Mouse (Mus musculus): ENCODE results near the gene Wipf3.

GRCm38 (mm10) chr6:54459661-54460060, 30.3 kb downstream of the Wipf3 start:
- TF ChIP-seq CTCF (conservative IDR thresholded peaks at IDR 0.05; ENCODE audit: insufficient read depth, insufficient read length, low read depth, low read length) = no peak
- no peak for TF ChIP-seq POLR2A (IDR thresholded peaks at IDR 0.05; ENCODE audit: low read depth, low read length)
